Mouse (Mus musculus): ENCODE measurements around the gene Sgsm1. TPM values are rescaled to one million over a fixed set of nuclear protein-coding genes. Genes with fewer than 3 reads are reported as not detected.

Sgsm1 gene
- polyA plus RNA-seq, 1 experiment from 2014 or later, result 3.5 TPM

DNA sequence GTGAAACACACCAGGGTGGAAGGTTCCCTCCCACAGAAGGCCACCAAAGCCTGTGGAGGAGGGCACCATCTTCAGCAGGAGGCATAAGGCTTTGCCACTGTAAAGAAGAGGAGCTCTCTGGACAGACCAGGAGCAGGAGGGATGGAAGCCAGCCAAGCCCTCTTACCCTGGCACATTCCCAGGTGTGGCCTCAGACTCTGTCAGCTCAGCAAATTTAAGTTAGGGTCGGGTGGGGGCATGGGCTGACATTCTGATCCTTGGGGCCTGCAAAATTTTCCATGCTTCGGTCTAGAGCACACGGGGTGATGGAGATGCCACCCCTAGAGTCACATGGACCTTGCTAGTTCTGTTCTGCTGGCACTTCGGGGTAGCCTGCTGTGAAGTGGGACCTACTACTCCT is 17.1 kb downstream of the Sgsm1 start:
- no peak overlapping the region for H3K9ac ChIP-seq
- H3K27me3 ChIP-seq, result peaks cover 42% of the 10 kb centered on the region
- no peak overlapping the region for H3K4me2 ChIP-seq
- H3K4me1 ChIP-seq, result 0 out of 2 replicates have a peak, but pooled peaks cover 2% of the 10 kb centered on the region
- no peak overlapping the region for H3K27ac ChIP-seq
- H3K4me3 ChIP-seq, result no peak overlapping the region
- H3K9me3 ChIP-seq, result no peaks in the 10 kb centered on the region
- no peak for ATAC-seq (ENCODE audit: insufficient number of reproducible peaks, insufficient read depth, low FRiP score, low TSS enrichment, low read depth)
- WGBS, result 76% methylated on average over 4 of the region's 4 CpGs
- H3K36me3 ChIP-seq, result no peaks in the 10 kb centered on the region

DNA sequence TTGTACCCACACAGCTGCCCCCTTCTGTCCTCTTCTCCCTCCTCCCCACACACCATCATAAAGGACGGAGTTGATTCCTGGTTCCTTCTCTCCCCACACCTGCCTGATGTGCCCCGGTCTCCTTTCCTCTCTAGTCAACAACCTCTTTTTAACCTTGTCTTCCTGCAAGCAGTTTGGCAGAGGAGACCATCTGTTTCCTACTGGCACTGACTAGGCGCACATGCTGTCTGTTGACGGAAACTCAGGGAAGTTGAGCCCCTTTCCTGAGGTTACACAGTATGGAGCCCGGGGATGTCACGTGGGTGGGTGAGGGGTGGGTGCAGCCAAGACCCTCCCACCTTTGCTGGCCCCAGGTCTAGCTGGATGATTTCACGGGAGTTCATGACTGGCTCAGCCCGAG is 17.8 kb downstream of the Sgsm1 start:
- Histone ChIP-seq H3K9ac (no peak overlapping the region), H3K36me3 (no peaks in the 10 kb centered on the region), H3K9me3 (no peaks in the 10 kb centered on the region), H3K27me3 (peaks cover 42% of the 10 kb centered on the region), H3K4me3 (no peak overlapping the region), H3K4me2 (no peak overlapping the region), H3K27ac (no peak overlapping the region), H3K4me1 (no peaks in the 10 kb centered on the region)
- ATAC-seq (ENCODE audit: insufficient number of reproducible peaks, insufficient read depth, low FRiP score, low TSS enrichment, low read depth), result no peak
- WGBS, result 46% methylated on average over 8 of the region's 8 CpGs

DNA sequence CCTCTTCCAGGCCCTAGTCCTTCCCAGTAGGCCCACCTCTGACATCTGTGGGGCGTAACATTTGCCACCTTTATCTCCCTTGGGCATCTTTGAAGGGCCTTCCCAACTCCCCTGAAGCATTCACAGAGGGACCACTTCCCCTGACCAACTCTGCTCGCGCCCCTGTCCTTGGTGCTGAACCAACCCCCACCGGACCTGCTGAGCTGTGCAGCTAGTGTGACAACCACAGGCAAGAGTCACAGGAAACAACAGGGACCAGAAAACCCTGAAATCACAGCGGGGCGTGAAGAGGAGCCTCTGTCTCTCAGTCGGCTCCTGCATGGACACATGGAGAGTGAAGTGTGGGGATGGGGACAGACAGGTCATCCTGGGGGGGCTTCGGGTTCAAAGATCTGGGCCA is 18.4 kb downstream of the Sgsm1 start:
- ATAC-seq (ENCODE audit: insufficient number of reproducible peaks, insufficient read depth, low FRiP score, low TSS enrichment, low read depth), result no peak
- no peaks in the 10 kb centered on the region for H3K9me3 ChIP-seq
- H3K4me2 ChIP-seq, result no peak overlapping the region
- H3K27ac ChIP-seq, result no peak overlapping the region
- 9% methylated on average over 8 of the region's 8 CpGs for WGBS
- 0 out of 2 replicates have a peak, but pooled peaks cover under 1% of the 10 kb centered on the region for H3K4me1 ChIP-seq
- no peak overlapping the region for H3K9ac ChIP-seq
- peaks cover 42% of the 10 kb centered on the region for H3K27me3 ChIP-seq
- no peaks in the 10 kb centered on the region for H3K36me3 ChIP-seq
- H3K4me3 ChIP-seq, result no peak overlapping the region

DNA sequence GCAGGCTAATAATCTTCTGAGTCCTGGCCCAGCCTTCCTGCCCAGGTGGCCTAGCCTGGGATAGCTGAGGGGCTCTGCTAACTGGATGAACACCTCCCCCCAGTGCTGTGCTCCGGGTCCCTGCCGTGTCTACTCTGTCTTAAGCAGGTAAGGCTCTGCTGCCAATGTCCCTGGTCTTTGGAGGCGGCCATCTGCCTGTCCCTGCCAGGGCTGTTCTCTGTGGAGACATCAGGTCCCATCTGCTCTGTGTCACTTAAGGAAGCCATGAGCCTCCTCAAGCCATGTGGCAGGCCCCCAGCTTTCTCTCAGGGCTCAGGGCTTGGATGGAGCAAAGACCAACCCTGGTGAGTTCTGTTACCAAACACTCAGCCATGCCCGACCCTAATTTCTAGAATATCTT is 19.5 kb downstream of the Sgsm1 start:
- H3K27ac ChIP-seq, result no peak overlapping the region
- no peak for ATAC-seq (ENCODE audit: insufficient number of reproducible peaks, insufficient read depth, low FRiP score, low TSS enrichment, low read depth)
- H3K4me3 ChIP-seq, result no peak overlapping the region
- 70% methylated on average over 4 of the region's 4 CpGs for WGBS
- no peaks in the 10 kb centered on the region for H3K36me3 ChIP-seq
- peaks cover 52% of the 10 kb centered on the region for H3K27me3 ChIP-seq
- 0 out of 2 replicates have a peak, but pooled peaks cover 3% of the 10 kb centered on the region for H3K4me1 ChIP-seq
- H3K9ac ChIP-seq, result no peak overlapping the region
- no peaks in the 10 kb centered on the region for H3K9me3 ChIP-seq
- no peak overlapping the region for H3K4me2 ChIP-seq

DNA sequence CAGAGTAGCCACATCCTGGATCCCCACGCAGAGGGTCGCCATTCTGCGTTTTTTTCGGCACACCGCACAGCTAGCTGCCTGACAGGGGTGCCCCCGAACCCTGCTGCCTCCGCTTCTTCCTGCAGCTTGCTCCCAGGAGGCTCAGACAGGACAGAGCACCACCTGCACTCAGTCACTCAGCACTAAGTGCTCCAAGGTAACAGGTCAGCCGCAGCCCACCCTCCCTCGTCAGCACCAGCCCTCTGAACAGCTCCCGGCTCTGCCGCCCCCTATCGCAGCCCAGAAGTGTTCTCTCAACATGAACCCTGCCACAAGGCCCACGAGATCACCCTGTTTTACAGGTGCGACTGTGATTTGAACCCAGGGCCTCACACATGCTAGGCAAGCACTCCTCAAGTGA is 20.4 kb downstream of the Sgsm1 start:
- H3K9ac ChIP-seq, result no peak overlapping the region
- 0 out of 2 replicates have a peak, but pooled peaks cover 3% of the 10 kb centered on the region for H3K4me1 ChIP-seq
- H3K27ac ChIP-seq, result no peak overlapping the region
- ATAC-seq (ENCODE audit: insufficient number of reproducible peaks, insufficient read depth, low FRiP score, low TSS enrichment, low read depth), result no peak
- no peaks in the 10 kb centered on the region for H3K9me3 ChIP-seq
- no peak overlapping the region for H3K4me2 ChIP-seq
- peaks cover 58% of the 10 kb centered on the region for H3K27me3 ChIP-seq
- WGBS, result 37% methylated on average over 14 of the region's 14 CpGs
- H3K4me3 ChIP-seq, result no peak overlapping the region
- no peaks in the 10 kb centered on the region for H3K36me3 ChIP-seq

DNA sequence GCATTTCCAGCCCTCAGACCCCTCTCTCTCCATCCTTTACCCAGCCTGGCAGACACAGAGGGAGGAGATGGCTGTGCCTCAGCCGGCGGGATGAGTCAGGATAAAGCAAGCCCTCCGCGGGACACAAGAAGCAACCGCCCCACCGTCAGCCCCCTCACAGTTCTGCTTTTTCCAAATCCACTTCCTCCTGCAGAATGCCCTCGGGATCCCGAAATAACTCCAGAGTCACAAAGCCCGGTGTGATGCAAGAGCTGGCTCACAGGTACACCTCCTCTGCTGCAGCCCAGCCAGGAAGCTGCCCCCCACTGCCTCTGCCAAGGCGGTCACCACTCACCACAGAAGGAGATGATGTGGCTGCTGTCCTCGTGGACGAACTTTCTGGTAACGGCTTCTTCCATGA is 22.1 kb downstream of the Sgsm1 start:
- Histone ChIP-seq H3K36me3 (no peaks in the 10 kb centered on the region), H3K4me1 (0 out of 2 replicates have a peak, but pooled peaks cover 3% of the 10 kb centered on the region), H3K4me3 (no peak overlapping the region), H3K27ac (no peak overlapping the region), H3K9ac (no peak overlapping the region), H3K4me2 (no peak overlapping the region), H3K9me3 (no peaks in the 10 kb centered on the region), H3K27me3 (peaks cover 63% of the 10 kb centered on the region)
- 48% methylated on average over 13 of the region's 13 CpGs for WGBS
- no peak for ATAC-seq (ENCODE audit: insufficient number of reproducible peaks, insufficient read depth, low FRiP score, low TSS enrichment, low read depth)

DNA sequence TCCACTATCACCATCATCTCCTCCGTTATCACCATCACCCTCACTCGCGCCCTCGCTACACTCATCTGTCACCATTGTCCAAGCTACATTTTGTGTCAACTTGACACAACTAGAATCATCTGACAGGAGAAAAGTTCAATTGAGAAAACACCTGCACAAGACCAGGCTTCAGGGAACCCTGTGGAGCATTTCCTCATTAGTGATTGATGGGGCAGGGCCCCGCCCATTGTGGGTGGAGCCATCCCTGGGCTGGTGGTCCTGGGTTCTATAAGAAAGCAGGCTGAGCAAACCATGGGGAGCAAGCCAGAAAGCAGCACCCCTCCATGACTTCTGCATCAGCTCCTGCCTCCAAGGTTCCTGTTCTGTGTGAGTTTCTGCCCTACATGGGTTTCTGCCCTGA is 22.8 kb downstream of the Sgsm1 start:
- no peak overlapping the region for H3K4me2 ChIP-seq
- no peak for ATAC-seq (ENCODE audit: insufficient number of reproducible peaks, insufficient read depth, low FRiP score, low TSS enrichment, low read depth)
- H3K27me3 ChIP-seq, result peaks cover 63% of the 10 kb centered on the region
- no peaks in the 10 kb centered on the region for H3K9me3 ChIP-seq
- H3K27ac ChIP-seq, result no peak overlapping the region
- H3K36me3 ChIP-seq, result no peaks in the 10 kb centered on the region
- H3K9ac ChIP-seq, result no peak overlapping the region
- H3K4me3 ChIP-seq, result no peak overlapping the region
- 0 out of 2 replicates have a peak, but pooled peaks cover 3% of the 10 kb centered on the region for H3K4me1 ChIP-seq
- WGBS, result 57% methylated on average over 5 of the region's 5 CpGs

DNA sequence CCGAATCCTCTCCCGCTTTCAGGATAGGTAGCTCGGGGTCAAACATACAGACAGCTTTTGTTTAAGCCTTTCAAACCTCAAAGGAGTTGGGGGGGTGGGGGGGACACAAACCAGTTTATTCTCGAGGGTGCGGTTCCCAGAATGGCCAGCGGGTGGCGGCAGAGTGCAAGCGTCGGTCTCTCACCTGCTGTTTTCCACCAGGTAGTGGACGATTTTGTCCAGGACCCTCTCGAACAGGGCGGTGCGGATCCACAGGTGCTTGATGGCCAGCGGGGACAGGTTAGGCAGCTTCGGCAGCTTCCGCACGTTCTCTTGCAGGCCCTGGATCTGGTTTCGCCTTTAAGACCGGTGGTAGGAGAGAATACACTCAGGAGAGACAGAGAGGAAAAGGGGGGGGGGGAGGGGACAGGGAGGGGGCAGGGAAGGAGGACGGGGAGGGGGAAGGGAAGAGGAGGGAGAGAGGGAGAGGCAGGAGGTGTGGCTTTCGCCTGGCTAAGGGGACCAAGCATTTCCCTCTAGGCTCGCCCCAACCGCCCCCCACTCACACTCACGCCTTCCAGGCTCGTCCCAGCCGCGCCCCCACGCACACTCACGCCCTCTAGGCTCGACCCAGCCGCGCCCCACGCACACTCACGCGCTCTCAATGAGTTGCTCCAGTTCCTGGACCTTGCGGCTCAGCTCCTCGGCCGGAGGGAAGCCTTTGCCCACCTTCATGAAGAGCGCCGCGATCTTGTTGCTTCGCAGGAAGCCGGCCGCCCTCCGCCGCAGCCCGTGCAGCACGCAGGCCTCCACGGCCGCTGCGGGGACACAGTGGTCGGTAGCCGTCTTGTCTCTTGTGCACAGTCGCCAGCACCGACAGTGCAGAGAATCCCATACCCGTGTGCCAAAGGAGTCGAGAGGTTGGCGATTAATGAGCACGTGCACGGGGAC is 23.7 kb downstream of the Sgsm1 start:
- no peak for ATAC-seq (ENCODE audit: insufficient number of reproducible peaks, insufficient read depth, low FRiP score, low TSS enrichment, low read depth)
- no peaks in the 10 kb centered on the region for H3K36me3 ChIP-seq

DNA sequence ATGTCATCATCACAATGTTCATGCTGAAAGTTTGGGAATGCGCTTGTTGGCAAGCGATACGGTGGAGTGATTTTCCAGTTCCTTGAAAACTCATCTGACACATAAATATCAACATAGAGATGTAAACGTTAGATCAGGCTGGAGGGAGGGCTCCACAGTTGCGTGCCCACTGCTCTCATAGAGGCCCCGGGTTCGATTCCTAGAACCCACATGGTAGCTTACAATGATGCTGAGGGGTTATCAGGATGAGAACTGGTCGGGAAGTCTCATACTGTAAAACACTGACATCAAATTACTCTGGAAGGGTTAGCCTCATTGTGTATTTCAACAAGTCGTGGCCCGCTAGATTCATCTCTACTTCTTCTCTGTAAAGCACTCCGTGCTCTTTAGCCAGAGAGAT is 24.5 kb downstream of the Sgsm1 start:
- Histone ChIP-seq H3K4me2 (no peak overlapping the region), H3K27me3 (peaks cover 59% of the 10 kb centered on the region), H3K4me1 (0 out of 2 replicates have a peak, but pooled peaks cover 3% of the 10 kb centered on the region), H3K36me3 (no peaks in the 10 kb centered on the region), H3K9me3 (no peaks in the 10 kb centered on the region), H3K9ac (no peak overlapping the region), H3K4me3 (no peak overlapping the region), H3K27ac (no peak overlapping the region)
- 70% methylated on average over 11 of the region's 11 CpGs for WGBS
- no peak for ATAC-seq (ENCODE audit: insufficient number of reproducible peaks, insufficient read depth, low FRiP score, low TSS enrichment, low read depth)

More for the DNA sequence above, 23.7 kb downstream of the Sgsm1 start:
- Histone ChIP-seq H3K9ac (peak overlapping the region; percentile 21; the same call in 1 of the 2 replicates), H3K27ac (no peak overlapping the region), H3K4me1 (0 out of 2 replicates have a peak, but pooled peaks cover 3% of the 10 kb centered on the region), H3K27me3 (peaks cover 59% of the 10 kb centered on the region), H3K4me2 (peak overlapping the region; percentile 45), H3K4me3 (peak overlapping the region; percentile 20), H3K9me3 (no peaks in the 10 kb centered on the region)
- 3% methylated on average over 60 of the region's 60 CpGs for WGBS

DNA sequence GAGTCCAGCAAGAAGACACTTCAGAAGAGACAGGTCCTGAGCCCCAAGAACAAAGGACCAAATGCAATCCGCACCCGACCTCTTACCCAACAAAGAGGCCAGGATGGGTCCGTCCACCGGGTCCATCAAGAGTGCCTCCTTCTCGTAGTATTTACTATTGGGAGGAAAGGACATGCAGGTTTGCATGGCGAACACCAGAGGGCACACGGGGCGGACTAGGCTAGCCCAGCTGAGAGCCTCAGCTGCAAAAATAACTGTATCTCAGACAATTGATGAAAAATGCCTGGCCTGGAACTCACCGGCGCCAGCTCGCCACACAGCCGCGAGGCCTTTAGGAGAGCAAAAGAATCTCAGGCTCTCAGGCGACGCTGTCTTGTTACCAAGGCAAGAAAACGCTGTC is 25.0 kb downstream of the Sgsm1 start:
- Histone ChIP-seq H3K36me3 (no peaks in the 10 kb centered on the region), H3K9ac (no peak overlapping the region), H3K27ac (no peak overlapping the region), H3K27me3 (peaks cover 58% of the 10 kb centered on the region), H3K4me3 (no peak overlapping the region), H3K4me2 (no peak overlapping the region), H3K4me1 (0 out of 2 replicates have a peak, but pooled peaks cover 3% of the 10 kb centered on the region), H3K9me3 (no peaks in the 10 kb centered on the region)
- no peak for ATAC-seq (ENCODE audit: insufficient number of reproducible peaks, insufficient read depth, low FRiP score, low TSS enrichment, low read depth)
- WGBS, result 62% methylated on average over 16 of the region's 16 CpGs

DNA sequence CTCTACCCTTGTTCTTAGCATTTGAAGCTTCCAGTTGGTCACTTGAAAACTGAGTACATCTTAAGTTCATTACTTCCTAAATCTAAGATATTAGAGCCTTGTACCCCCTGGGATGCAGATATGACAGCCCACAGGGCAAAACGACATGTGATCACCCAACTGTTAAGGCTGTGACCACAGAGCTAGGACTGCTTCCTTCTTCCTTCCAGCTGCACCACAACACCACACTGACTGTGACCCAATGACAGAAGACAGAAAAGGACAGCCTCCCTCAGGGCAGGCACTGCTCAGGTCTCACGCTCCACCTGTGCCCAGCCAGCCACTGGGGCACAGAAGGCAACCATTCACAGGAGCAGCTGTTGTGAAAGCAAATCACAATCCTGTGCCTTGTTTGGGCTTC is 26.9 kb downstream of the Sgsm1 start:
- WGBS, result 76% methylated on average over 2 of the region's 2 CpGs

DNA sequence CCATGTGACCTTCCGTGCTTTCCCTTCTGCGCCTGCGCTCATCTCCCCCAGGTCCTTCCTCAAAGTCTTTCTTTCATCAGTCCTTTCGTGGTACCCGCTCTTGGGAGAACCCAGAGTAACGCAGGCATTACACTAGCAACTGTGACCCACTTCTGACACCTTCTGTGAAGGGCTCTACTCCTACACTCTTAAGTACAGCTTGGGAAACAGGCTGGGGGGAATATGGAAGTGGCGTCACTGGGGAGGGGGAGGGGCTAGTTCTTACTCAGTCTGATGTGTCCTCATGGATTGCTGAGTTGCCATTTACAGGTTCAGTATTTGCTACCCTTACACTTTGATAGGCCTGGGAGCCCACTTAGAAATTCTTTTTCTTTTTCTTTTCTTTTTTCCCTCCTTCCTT is 29.0 kb downstream of the Sgsm1 start:
- no peak overlapping the region for H3K4me2 ChIP-seq
- no peaks in the 10 kb centered on the region for H3K4me1 ChIP-seq
- H3K4me3 ChIP-seq, result no peak overlapping the region
- no peaks in the 10 kb centered on the region for H3K36me3 ChIP-seq
- H3K9me3 ChIP-seq, result no peaks in the 10 kb centered on the region
- H3K27ac ChIP-seq, result no peak overlapping the region
- no peak for ATAC-seq (ENCODE audit: insufficient number of reproducible peaks, insufficient read depth, low FRiP score, low TSS enrichment, low read depth)
- 93% methylated on average over 7 of the region's 7 CpGs for WGBS
- H3K9ac ChIP-seq, result no peak overlapping the region
- peaks cover 18% of the 10 kb centered on the region for H3K27me3 ChIP-seq

More for the DNA sequence above, 26.9 kb downstream of the Sgsm1 start:
- Histone ChIP-seq H3K27me3 (peaks cover 39% of the 10 kb centered on the region), H3K27ac (no peak overlapping the region), H3K4me1 (0 out of 2 replicates have a peak, but pooled peaks cover 3% of the 10 kb centered on the region), H3K9me3 (no peaks in the 10 kb centered on the region), H3K4me3 (no peak overlapping the region), H3K4me2 (no peak overlapping the region), H3K9ac (no peak overlapping the region), H3K36me3 (no peaks in the 10 kb centered on the region)
- ATAC-seq (ENCODE audit: insufficient number of reproducible peaks, insufficient read depth, low FRiP score, low TSS enrichment, low read depth), result no peak

All from embryonic facial prominence, embryonic 13.5 days (tissue).